1 mouse cellular context compared by ENCODE assay signal in the genomic region with DNA sequence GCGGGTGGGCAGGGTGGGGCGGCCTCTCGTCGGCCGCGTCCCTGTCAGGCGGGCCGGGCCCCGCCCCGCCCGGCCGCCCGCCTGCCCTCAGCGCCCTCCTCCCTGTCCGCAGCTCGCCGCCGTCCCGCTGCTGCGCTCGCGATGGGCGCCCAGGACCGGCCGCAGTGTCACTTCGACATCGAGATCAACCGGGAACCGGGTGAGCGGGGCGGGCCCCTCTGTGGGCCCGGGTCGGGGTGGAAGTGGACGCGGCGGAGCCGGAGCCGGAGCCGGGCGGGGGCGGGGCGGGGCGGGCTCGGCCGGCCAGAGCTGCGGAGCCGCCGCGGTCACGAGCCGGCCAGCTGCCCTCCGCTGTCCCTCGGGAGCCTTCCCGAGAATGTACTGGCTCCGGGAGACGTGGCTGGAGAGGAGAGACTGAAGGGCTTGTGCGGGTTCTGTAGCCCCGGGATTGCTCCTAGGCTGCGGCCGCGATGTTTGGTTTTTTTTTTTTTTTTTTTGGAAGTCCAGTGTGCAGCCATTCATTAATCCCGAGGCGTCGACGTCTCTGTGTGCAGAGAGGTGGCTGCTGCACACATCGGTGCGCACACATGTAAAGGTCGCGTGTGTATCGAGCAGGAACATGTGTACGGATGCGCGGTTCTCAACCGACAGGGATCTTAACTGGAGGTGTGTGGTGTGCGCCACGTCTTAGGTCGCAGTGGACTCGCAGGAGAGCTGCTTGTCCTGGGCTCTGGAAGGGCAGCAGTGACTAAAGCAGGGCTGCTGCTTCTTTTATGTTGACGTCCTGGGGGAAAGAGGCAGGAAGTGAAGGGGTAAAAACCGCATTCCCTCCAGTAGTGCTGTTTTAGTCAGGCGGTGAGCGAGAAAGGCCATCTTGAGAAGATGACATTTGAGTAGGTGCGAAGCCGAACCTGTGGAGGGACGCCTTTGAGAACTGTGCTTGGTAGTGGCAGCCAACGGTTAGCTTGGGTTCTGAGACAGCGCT.
A peak's percentile ranks its signal among the peaks of the same experiment; 100 is the strongest.
TF ChIP-seq lines count a peak whose summit lies in the region.

No protein-coding gene starts in this region.

TF ChIP-seq in CH12.LX, 34 proteins besides CTCF, POLR2A, EP300 and RAD21:
- TF ChIP-seq JUN (IDR thresholded peaks at IDR 0.05; ENCODE audit: insufficient read depth, low read depth, low read length) (no peak), ZC3H11A (IDR thresholded peaks at IDR 0.05; ENCODE audit: low read depth, low read length) (no peak), GABPA (IDR thresholded peaks at IDR 0.05; ENCODE audit: insufficient replicate concordance, low read depth, low read length) (no peak), ELF1 (IDR thresholded peaks at IDR 0.05; ENCODE audit: low read depth, low read length) (0 out of 2 replicates have a peak, but pooled peaks have one; percentile 14), SIN3A (IDR thresholded peaks at IDR 0.05; ENCODE audit: low read length) (0 out of 2 replicates have a peak, but pooled peaks have one; percentile 72), HCFC1 (IDR thresholded peaks at IDR 0.05; ENCODE audit: low read depth, low read length) (no peak), UBTF (IDR thresholded peaks at IDR 0.05; ENCODE audit: low read depth, low read length) (peak; percentile 49; the same call in 1 of the 2 replicates), TBP (conservative IDR thresholded peaks at IDR 0.05; ENCODE audit: low read depth, low read length) (no peak), ZNF384 (IDR thresholded peaks at IDR 0.05; ENCODE audit: low read depth, low read length) (peak; percentile 76), SMC3 (IDR thresholded peaks at IDR 0.05; ENCODE audit: low read depth, low read length) (no peak), MAZ (IDR thresholded peaks at IDR 0.05; ENCODE audit: low read depth, low read length) (no peak), MAFK (IDR thresholded peaks at IDR 0.05; ENCODE audit: insufficient replicate concordance, low read length) (no peak), IRF4 (IDR thresholded peaks at IDR 0.05; ENCODE audit: low read depth, low read length) (peak; percentile 16; the same call in 1 of the 2 replicates), NELFE (IDR thresholded peaks at IDR 0.05; ENCODE audit: low read depth, low read length) (no peak), TCF12 (IDR thresholded peaks at IDR 0.05; ENCODE audit: low read depth, low read length) (0 out of 2 replicates have a peak, but pooled peaks have one; percentile 21), MEF2A (IDR thresholded peaks at IDR 0.05; ENCODE audit: borderline replicate concordance, low read depth, low read length) (no peak), MYC (IDR thresholded peaks at IDR 0.05; ENCODE audit: low read depth, low read length) (peak; percentile 38; the same call in 1 of the 2 replicates), NRF1 (IDR thresholded peaks at IDR 0.05; ENCODE audit: low read depth, low read length) (no peak), ZMIZ1 (IDR thresholded peaks at IDR 0.05; ENCODE audit: low read depth, low read length) (no peak), KAT2A (IDR thresholded peaks at IDR 0.05; ENCODE audit: insufficient replicate concordance, low read length) (no peak), POLR2AphosphoS2 (IDR thresholded peaks at IDR 0.05; ENCODE audit: low read depth, low read length) (no peak), MAX (IDR thresholded peaks at IDR 0.05; ENCODE audit: low read length) (peak; percentile 66; the same call in 1 of the 2 replicates), ETS1 (conservative IDR thresholded peaks at IDR 0.05; ENCODE audit: low read depth, low read length) (no peak), JUND (conservative IDR thresholded peaks at IDR 0.05; ENCODE audit: low read depth, low read length) (no peak), CHD2 (IDR thresholded peaks at IDR 0.05; ENCODE audit: low read length) (peak; percentile 49; the same call in 1 of the 2 replicates), PAX5 (IDR thresholded peaks at IDR 0.05; ENCODE audit: low read length) (no peak), MXI1 (IDR thresholded peaks at IDR 0.05; ENCODE audit: low read depth, low read length) (peak; percentile 74; the same call in 1 of the 2 replicates), CHD1 (IDR thresholded peaks at IDR 0.05; ENCODE audit: low read depth, low read length) (peak; percentile 58; the same call in 1 of the 2 replicates), USF1 (IDR thresholded peaks at IDR 0.05; ENCODE audit: low read depth, low read length) (no peak), ZKSCAN1 (IDR thresholded peaks at IDR 0.05; ENCODE audit: borderline replicate concordance, low read depth, low read length) (no peak), USF2 (conservative IDR thresholded peaks at IDR 0.05; ENCODE audit: low read depth, low read length) (no peak), BHLHE40 (IDR thresholded peaks at IDR 0.05; ENCODE audit: low read depth, low read length) (peak; percentile 73), E2F4 (IDR thresholded peaks at IDR 0.05; ENCODE audit: insufficient replicate concordance, low read depth, low read length) (no peak), RCOR1 (conservative IDR thresholded peaks at IDR 0.05; ENCODE audit: low read depth, low read length) (no peak)
